Comparison of ENCODE assay signal across 20 mouse cellular contexts in genomic region chr17:64339752-64340151, GRCm38 (mm10). TPM values are rescaled to one million over a fixed set of nuclear protein-coding genes. Genes with fewer than 3 reads are reported as not detected.
DNase-seq lines count a peak whose midpoint lies in the region; ATAC-seq lines count a peak whose summit lies in the region.
"Had no signal": no experiment of that assay in that cellular context is flagged by ENCODE, and none has a peak within 500 bp of the region (broad histone marks: within the 10 kb centered on the region; RNA-seq: fewer than 3 reads in every experiment).

No protein-coding gene starts in this region.

- 0 out of 2 replicates have a peak, but pooled peaks have one; percentile 22 for ATAC-seq in common myeloid progenitor, adult 5-6 weeks (replicated peaks; ENCODE audit: low read depth, poor library complexity, severe bottlenecking)
- peak; percentile 53 to 56; a peak in 3 of 4 replicates for ATAC-seq in hematopoietic stem cell, adult 5-6 weeks (replicated peaks in 1 of 2; ENCODE audit: insufficient read depth in 1 of 2, low FRiP score in 2 of 2, low TSS enrichment in 1 of 2, low read depth in 1 of 2, poor library complexity in 2 of 2, severe bottlenecking in 2 of 2)
- ATAC-seq: activated CD4-positive, CD25-positive, alpha-beta regulatory T cell, adult 4 months; CD4-positive, CD25-positive, alpha-beta regulatory T cell, adult 4 months; Patski had no signal

- DNase-seq in 416B (ENCODE audit: low read depth) = peak; percentile 28
- DNase-seq in adrenal gland, adult 8-10 months = no peak
- DNase-seq in spleen, postnatal 10 days (ENCODE audit: low spot score in 2 of 2) = no peak
- no peak for DNase-seq in urinary bladder, postnatal 36 days (ENCODE audit: low spot score in 2 of 2)
- DNase-seq: adrenal gland, adult 2 months; adrenal gland, postnatal 10 days; adrenal gland, postnatal 14 days; adrenal gland, postnatal 25 days; adrenal gland, postnatal 36 days; B cell, adult 2 months; cerebellum, adult 11 months; cerebellum, adult 11-12 months; cerebellum, adult 18-20 months; cerebellum, adult 2 months; cerebellum, adult 8-10 months had no signal

RNA-seq across cellular contexts. Expression of gene Pja2, which starts 8.0 kb away (rescaled TPM):
- total RNA-seq in common myeloid progenitor, adult 5-6 weeks (2017) = 29.7 and 34.4 TPM in 2 replicates
- total RNA-seq in hematopoietic stem cell, adult 5-6 weeks (2017) = 37.3 and 44.2 TPM in 2 replicates
- 100 to 1,000 TPM in 1 of 4 experiments, 10 to 100 TPM in 3; 77.5 to 102 (median 90.7) TPM for total RNA-seq in adrenal gland, adult 8-10 months (2022)
